Mouse (Mus musculus) right cerebral cortex, postnatal 14 days (tissue): ENCODE results near the gene Esrrb.

Experiments
- DNase-seq: peaks from one replicate; pipeline ENCODE4 v3.0.0; 2022

The Esrrb gene

GRCm38 (mm10) chr12:86503921-86504320 is 143.0 kb downstream of the Esrrb start:
- no peak for DNase-seq

GRCm38 (mm10) chr12:86504321-86504720 is 143.4 kb downstream of the Esrrb start:
- DNase-seq, result no peak

- DNase-seq, result no peak
These were observed 146.8 kb downstream of the Esrrb start for GRCm38 (mm10) chr12:86507741-86508140.

GRCm38 (mm10) chr12:86508313-86508988 is 147.5 kb downstream of the Esrrb start:
- no peak for DNase-seq

- no peak for DNase-seq
These were observed 148.7 kb downstream of the Esrrb start for GRCm38 (mm10) chr12:86509295-86510279.

GRCm38 (mm10) chr12:86512335-86512734 is 151.4 kb downstream of the Esrrb start:
- no peak for DNase-seq

GRCm38 (mm10) chr12:86513596-86513995 is 152.7 kb downstream of the Esrrb start:
- no peak for DNase-seq

GRCm38 (mm10) chr12:86516602-86517001 is 155.7 kb downstream of the Esrrb start:
- no peak for DNase-seq

- no peak for DNase-seq
These were observed 156.8 kb downstream of the Esrrb start for GRCm38 (mm10) chr12:86517721-86518120.

- DNase-seq, result peak; percentile 56
These were observed 157.8 kb downstream of the Esrrb start for GRCm38 (mm10) chr12:86518746-86519145.

GRCm38 (mm10) chr12:86534283-86534682 is 173.4 kb downstream of the Esrrb start:
- no peak for DNase-seq

- no peak for DNase-seq
These were observed 176.9 kb downstream of the Esrrb start for GRCm38 (mm10) chr12:86537799-86538198.

GRCm38 (mm10) chr12:86538711-86539110 is 177.8 kb downstream of the Esrrb start:
- no peak for DNase-seq

- no peak for DNase-seq
These were observed 178.6 kb downstream of the Esrrb start for GRCm38 (mm10) chr12:86539511-86539910.

- no peak for DNase-seq
These were observed 186.9 kb downstream of the Esrrb start for GRCm38 (mm10) chr12:86547808-86548207.

- no peak for DNase-seq
These were observed 192.1 kb downstream of the Esrrb start for GRCm38 (mm10) chr12:86553037-86553436.

- no peak for DNase-seq
These were observed 196.0 kb downstream of the Esrrb start for GRCm38 (mm10) chr12:86556796-86557517.

- no peak for DNase-seq
These were observed 198.0 kb downstream of the Esrrb start for GRCm38 (mm10) chr12:86558889-86559288.

- no peak for DNase-seq
These were observed 201.8 kb downstream of the Esrrb start for GRCm38 (mm10) chr12:86562705-86563104.

- peak; percentile 41 for DNase-seq
These were observed 205.1 kb downstream of the Esrrb start for GRCm38 (mm10) chr12:86565996-86566395.
